Mouse (Mus musculus): ENCODE measurements around the gene Tmem222.

DNA sequence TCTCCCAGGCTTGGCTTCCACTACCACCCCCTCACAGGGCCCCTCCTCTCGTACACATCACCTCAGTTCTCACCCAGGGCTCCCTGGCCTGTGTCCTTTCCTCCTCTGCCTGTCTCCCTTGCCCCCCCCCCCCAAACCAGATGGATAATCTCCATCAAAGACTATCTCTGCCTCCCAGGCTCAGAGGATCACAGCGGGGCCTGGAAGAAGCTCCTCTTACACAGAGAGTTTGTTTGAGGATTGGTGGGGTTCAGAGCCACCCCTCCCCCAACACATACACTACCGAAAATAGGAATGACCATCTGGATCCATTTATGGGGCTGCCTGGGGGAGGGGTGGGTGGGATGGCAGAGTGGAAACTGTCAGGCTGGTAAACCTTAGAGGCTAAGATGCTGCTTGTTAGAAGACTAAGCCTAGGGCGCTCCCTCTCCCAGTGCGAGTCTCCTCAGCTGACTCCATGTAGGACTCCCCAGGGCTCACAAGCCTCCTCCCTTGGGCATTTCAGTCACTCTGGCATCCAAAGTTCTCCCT is 4.4 kb upstream of the Tmem222 start:
- TF ChIP-seq CTCF (IDR thresholded peaks at IDR 0.05; ENCODE audit: low read depth): no peak
- no peak for TF ChIP-seq EP300 (IDR thresholded peaks at IDR 0.05; ENCODE audit: low read depth)
